Mouse (Mus musculus) T-helper 2 cell (primary cell): Measurements from ENCODE around the gene Hes1.

Experiments used
- in situ Hi-C: fragments of 300-600 bp; cut with MboI, MseI; formaldehyde crosslinking; loops from one replicate; pipeline ENCODE4 v1.15.1; 2025; ENCODE audit warnings: high pct_unique_total_duplicates

Gene Hes1

GRCm38 (mm10) chr16:30113800-30114199 is 49.6 kb downstream of the Hes1 start:
- in situ Hi-C loops = no loop called here

GRCm38 (mm10) chr16:30114451-30114850 is 50.3 kb downstream of the Hes1 start:
- in situ Hi-C loops = no loop called here
